Mouse (Mus musculus) activated CD4-positive, CD25-positive, alpha-beta regulatory T cell, adult 4 months (primary cell): ENCODE results near the gene Naaa. TPM values are rescaled to one million over a fixed set of nuclear protein-coding genes. Genes with fewer than 3 reads are reported as not detected.

Source experiments
- ATAC-seq: one replicate; pipeline ENCODE4 v1.8.0; 2017
- polyA plus RNA-seq, 2 experiments: library from polyadenylated mRNA; unstranded; fragments of 100-300 nt; shearing (Covaris generic); gene quantifications; one replicate each; pipeline ENCODE4 v1.2.1; 2017

Naaa gene
- 10 to 100 TPM in 1 of 2 experiments, 1 to 10 TPM in 1; 9.2 to 11.5 TPM for polyA plus RNA-seq

DNA sequence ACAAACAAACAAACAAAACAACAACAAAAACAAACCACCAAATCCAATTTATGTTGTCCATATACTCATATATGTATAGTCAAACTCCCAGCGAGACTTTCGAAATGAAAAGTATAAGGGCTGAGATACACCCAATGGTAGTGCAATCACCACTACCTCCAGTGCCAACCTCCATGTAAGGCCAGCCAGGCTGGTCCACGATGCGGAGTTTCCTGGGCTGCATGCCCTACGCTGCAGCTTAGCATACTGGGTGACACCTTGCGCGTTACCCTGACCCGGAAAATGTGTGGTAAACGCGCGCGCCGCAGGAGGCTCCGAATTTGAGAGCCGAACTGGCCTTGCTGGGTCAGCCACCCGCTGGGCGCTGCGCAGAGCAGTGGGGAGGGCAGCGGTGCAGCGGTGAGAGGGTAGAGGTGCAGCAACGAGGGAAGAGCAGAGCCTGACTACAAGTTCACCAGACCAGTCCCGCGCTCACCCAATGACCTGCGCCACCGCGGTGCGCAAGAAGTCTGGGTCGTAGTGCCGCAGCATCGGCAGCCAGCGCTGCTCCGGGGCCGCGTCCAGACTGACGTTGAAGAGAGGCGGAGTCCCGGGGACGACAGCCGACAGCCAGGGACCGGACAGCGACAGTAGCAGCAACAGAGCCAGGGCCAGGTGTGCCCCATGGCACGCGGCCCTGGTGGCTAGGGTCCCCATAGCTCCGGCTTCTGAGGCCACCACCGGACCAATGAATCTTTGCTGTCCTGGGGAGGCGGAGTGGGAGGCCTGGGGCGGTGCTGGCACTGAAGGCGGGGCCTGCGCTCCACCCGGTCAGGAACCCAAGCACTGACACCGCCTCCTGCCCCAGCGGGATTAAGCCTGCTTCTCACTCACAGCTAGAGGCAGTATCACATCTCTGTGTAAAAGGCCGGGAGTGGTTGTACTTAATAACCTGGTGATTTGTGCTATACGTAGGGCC is at the start of gene Naaa:
TSS of gene Naaa (minus strand) at position 734 of the 958 bp plus-strand sequence.
- ATAC-seq, result peak; percentile 94

DNA sequence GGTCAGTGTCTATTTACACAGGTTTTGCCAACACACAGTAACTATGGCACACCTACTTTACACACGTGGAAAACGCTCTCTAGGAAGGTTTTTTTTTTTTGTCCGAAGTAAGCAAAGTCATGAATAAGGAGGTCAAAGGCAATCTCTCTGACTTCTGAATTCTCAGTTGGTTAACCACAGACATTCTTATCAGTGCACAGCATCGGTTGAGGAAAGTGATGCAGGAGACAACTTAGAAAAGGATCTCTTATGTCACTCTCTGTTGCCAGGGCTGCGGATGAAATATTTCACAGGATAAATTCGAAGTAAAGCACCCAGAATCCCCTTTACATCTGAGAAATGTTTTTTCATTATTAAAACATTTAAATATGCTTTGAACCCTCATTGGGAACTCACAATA is 49.4 kb upstream of the Naaa start:
- peak; percentile 61 for ATAC-seq

DNA sequence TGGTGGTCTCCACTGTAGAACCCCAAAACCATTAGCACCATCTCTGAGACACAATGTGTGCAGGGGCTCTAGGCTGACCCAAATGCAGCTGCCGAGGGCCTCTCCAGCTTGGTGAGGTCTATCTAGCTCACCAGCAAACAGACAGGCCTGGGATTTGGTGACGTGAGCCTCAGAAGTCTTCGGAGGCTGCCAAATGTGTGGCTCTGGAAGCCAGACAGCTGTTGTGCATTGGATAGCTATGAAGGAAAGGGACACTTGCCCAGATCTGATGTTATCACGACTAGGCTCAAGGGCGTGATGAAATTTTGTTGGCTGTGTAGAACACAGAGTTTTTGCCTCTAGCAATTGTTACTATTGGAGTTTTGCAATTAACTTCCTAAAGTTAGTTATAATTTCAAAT is 45.3 kb upstream of the Naaa start:
- ATAC-seq, result no peak

DNA sequence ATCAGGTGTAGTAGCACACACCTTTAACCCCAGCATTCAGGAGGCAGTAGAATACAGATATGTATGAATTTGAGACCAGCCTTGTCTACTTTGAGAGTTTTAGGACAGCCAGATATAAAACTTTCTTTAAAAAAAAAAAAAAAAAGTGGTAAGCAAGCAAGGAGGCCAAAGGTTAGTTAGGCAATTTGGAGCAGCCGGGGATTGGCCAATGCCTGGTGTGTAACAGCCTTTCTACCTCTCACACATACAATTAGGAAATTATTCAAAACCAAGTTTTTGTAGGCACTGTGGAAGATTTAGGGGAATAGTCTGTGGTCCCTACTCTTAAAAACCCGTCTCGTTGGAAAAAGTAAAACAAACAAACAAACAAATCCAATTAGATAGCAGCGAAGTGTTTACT is 44.6 kb upstream of the Naaa start:
- no peak for ATAC-seq

DNA sequence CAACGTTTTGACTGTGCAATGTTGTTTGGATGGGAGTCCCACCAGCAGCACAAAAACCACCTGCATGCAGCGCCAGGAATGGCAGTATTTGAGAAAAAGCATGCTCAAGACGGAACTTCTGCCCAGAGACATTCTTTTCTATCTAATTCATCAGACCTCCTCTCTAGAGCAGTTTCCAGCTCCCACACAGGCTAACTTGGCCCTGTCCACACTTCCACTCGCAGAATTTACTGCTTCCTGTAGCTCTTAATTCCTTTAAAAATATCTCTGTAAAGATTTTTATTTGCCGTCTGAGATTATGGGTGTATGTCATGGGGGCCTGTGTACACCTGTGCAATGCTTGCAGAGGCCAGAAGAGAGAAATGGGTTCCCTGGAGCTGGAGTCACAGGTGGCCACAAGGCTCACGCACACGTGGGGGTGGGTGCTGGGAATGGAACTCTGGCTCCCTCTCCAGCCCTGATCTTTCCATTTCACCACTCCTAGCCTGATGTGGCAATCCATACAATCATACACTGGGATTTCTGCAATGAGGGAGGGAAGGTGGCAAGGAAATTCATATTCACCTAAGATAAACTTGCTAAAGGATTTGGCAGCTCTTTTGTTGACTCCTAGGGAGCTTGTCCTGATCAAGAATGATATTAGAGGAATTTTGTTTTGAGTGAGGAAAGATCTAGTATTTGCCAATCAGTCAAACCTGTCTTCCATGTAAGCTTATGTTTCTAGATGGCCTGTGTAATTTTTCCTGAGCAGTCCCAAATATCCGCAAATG is 43.8 kb upstream of the Naaa start:
- ATAC-seq, result no peak

DNA sequence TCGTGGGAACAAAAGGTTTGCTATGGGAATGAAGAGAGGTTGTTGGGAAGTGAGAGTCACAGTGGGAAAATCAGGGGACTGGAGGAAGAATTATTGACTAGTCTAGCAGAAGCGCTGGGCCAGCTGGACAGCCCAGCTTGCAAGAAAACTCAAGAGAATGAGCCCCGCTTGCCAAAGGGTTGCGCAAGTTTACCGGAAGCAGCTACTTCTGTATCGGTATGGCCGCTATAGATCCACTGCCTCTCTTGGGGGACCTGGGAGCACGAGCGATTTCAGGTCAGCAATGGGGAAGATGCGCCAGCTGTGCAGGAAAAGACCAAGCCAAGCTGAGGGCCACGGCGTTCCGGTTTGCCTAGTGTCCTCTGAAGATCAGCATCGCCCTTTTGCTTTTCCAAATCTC is 40.6 kb upstream of the Naaa start:
- no peak for ATAC-seq

DNA sequence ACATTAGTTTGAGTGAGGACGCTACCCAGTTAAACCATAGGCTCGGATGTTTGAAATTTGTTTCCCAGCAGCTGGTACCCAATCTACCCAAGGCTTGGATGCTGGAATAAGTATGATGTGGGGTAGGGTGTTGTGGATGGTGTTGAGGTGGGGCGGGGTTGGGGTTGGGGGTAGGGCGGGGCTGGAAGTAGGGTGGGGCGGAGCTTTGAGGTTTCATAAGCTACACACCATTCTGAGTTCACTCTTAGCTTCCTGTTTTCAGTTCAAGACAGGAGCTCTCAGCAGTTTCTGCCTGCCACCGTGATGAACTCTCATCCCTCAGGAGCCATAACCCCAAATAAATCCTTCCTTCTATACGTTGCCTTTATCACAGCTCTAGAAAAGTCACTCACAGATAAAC is 40.1 kb upstream of the Naaa start:
- no peak for ATAC-seq

DNA sequence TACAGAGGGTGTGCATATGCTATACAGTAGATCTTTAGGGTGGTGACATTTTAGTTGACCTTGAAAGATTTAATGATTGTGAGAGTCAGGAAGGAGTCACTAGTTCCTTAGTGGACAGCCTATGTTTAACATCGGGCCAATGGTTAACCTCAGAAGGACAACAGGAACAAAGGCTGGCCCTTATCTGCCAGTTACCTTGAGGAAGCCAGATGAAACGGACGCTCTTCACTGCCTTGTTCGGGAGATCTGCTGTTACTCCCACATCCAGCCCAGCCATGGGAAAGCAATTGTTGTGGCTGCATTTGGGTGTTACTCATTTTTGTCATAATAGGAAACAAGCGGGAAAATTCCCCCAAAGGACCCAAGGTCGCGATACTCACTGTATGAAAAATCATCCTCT is 35.8 kb upstream of the Naaa start:
- no peak for ATAC-seq

DNA sequence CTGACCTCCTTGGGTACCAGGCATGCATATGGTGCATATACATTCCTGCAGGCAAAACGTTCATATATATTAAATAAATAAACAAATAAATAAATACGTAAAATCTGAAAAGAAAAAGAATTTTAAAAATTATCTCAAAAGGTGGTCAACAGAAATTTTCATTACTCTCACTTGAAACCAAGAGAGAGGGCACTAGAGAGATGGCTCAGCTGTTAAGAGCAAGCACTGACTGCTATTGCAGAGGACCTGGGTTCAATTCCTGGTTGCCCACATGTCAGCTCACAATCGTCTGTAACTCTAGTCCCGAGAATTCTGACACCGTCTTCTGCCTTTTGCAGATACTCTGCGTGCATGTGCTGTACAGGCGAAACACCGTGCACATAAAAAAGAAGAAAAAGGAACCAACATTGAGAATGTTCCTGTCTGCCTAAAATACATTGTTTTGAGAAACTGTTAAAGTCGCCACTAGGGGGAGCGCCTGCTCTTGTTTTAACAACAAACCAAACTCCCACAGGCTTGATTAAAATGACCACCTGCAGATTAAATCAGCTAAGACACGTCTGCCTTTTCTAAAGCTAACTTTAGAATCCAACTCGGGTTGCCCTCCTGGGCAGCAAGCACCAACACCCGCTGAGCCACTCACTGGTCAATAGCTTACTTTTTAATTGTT is 34.2 kb upstream of the Naaa start:
- no peak for ATAC-seq

DNA sequence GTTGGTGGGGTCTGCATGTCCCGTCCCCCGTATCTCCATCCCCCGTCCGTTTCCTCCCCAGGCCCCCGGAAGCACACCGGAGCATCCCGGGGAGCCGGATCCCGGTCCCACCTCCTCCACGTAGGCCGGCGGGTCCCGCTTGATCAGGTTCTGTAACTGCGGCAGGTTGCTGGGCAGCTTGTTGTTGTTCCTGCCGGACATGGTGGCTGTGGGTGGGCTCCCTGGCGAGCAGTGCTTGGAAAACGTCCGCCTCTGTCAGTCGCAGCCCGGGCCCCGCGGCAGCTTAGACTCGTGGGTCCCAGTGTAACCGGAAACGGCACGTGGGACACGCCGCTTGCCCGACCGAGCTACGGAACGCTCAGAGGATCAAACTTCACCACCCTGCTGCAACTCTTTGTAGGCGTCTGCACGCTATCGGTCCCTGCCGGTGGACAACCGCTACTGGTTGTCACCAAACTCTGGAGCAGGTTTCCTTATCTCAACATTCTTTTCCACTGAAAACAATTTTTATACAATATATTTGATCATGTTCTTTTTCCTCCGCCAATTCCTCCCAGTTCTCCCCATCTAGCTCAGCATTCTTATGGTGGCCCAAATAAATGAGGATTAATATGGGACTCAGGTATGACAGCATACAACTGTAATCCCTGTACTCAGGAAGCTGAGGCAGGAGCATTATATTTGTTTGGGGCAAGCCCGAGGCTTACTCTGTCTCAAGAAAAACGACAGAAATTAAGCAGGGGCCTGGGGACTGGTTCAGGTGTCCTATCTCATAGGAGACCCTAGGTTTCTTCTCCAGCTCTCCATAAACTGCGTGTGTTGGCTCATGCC is 31.9 kb upstream of the Naaa start, which contains the start of gene Sdad1:
TSS of gene Sdad1 (minus strand) at position 799 of the 831 bp plus-strand sequence.
- peak; percentile 96 for ATAC-seq

DNA sequence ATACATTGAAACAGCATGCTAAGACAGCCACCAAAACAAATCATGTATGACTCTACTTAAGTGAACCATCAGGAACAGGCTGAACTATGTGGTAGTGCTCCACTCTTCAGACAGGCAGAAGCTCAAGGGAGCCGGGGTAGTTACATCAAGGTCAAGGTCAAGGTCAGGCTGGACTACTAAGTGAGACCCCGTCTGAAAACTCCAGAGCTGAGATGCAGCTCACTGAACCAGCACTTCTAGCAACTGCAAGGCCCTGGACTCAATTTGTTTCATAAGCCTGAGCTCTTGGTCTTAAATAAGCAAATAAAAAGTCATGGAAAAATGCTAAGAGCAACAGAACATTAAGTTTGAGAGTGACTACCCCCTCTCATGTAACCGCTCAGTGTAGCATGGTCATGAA is 26.3 kb upstream of the Naaa start:
- no peak for ATAC-seq

DNA sequence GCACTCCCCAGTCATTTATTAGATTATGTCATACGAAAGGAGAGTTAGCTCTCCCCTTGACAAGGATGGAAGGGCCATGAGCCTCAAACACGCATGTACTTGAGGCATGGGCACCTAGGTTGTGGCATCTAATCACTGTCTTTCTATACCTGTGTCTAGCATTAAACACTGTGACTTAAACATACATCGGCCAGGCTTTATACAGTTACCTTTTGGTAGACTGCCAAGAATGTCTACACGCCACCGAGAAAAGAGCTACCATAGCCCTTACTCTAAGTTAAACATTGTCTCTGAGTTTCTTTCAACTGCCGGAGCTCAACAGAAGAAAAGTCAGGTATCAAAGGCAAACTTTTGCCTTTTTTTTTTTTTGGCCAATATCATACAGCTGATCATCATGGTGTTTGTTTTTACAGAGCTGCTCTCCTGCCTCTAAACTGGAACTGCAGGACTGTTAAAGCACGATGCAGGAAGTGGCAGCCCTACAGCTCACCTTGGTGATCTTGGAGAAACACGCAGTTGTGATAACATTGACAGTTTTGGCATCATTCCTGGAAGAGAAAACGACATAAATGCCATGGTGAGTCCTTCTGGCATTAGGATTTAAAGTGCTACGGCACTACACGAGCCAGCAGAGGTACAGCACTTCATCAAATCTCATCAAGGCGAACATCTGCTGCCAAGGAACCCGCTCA is 24.3 kb upstream of the Naaa start:
- no peak for ATAC-seq

DNA sequence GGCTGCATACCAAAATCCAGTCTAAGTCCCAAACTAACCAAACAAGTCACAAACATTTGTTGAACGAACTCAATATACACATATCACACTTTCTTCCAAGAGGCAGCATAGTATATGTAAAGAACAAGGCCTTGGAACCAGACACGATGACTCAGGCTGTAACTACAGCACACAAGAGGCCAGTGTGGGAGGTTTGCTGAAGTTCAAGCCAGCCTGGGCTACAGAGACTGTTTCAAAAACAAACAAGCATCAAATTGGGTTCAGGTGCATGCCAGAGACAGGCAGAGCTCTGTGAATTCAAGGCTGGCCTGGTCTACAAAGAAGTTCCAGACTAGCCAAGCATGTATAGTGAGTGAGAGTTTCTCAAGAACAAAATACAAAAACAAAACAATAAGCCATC is 16.6 kb upstream of the Naaa start:
- ATAC-seq, result no peak

DNA sequence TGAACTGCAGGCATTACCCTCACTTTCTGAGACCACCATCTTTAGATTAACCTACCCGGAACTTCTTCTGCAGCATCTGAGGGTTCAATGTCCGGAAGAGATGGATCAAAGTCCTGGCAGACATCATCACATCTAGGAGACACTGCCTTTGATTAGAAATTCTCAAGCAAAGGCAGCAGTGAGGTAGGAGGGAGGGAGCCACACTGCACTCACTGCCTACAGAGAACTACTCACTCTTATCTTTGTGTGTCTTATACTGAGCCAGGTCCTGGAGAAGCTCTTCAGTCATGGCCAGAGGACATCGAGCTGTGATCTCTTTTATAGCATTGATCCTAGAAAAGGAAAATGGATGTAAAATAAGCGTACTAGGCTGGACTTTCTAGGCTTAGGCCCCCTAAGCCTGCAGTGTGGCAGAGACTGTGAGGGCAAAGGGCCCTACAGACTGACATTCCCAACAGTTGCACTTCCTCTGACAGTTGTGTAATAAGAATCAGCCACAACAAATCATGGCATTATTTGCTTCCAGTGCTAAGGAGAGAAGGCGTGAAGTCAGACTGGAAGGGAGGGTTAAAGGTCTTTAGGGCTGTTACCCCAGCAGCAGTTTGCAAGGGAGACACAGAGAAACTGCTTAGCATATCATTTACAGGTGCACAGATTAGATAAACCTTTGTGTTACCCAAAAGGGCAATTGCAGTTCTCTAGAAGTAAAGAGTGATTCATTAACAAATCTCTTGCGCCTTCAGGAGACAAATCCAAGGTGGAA is 13.9 kb upstream of the Naaa start:
- no peak for ATAC-seq

DNA sequence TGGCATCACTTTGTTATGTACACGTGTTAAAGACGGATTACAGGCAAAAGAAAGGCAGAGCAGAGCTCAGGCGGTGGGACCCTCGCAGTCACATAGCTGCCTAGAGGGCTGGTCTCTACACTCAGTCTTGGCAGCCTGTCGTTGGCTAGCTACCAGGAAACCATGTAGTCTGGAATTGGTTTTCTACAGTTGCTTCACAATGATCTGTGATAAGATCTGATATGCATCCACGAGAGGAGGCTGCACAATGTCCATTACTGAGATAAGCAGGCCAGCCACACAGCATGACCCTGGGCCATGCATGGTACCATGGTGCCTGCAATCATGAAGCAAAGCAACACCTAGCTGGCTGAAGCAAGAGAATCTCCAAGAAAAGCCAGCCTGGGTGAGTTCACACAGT is 9.9 kb upstream of the Naaa start:
- ATAC-seq, result no peak

DNA sequence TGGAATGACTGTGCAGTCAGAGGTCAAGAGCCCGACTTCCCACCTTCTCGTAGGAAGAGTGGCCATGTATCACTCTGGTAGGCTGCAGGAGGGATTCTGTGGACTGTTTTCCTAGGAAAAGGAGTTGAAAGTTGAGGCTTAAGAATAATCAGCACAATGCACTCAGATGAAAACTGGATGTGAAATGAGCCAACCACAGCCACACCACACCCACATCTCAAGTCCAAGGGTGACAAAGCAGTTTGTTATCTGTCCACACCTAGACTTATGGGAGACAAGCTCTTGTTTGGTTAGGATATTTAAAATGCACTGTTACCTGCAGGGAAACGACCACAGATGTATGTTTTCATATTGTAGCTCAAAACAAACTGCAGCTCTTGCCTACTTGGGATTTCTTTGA is 5.1 kb upstream of the Naaa start:
- no peak for ATAC-seq

DNA sequence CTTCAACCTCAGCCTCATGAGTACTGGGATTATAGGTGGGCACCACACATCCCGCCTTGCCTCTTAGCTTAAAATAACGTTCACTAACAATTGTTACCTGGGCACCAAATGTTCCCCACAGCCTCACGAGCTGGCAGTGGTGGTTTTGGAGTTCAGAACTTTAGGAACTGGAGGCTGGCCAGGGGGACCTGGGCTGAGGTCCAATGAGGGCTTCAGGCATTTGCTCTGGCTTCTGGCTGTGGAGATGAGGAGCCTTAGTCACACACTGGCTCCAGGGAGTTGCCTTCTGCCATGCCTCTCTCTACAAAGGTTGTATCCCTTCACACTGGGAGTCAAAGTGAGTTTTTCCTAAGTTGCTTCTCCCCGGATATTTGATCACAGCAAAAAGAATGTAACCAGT is 4.6 kb upstream of the Naaa start:
- ATAC-seq, result no peak

DNA sequence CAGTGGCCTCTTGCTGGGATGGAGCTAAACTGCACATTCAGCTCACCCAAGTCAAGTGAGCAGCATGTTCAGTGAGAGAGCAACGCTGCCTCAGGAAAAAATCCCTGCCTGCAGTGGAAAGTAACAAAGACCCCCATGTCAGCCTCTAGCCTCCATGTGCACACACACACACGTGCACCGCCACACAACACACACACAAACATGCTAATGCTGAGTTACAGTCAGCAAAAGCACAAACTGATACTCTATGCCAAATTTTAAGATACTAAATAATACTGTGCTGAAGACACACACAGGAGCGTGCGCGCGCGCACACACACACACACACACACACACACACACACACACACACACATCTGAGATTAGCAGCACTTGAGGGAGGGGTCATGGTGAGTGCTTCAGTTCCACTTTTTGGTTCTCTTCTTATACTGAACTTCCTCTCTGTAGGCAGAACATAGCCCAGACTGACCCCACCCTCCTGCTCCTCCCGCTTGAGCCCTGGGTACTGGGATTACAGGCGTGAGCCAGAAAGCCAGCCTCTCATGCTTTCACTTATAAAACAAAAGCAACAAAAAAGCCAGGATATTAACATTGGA is 1.1 kb upstream of the Naaa start:
- ATAC-seq, result no peak

DNA sequence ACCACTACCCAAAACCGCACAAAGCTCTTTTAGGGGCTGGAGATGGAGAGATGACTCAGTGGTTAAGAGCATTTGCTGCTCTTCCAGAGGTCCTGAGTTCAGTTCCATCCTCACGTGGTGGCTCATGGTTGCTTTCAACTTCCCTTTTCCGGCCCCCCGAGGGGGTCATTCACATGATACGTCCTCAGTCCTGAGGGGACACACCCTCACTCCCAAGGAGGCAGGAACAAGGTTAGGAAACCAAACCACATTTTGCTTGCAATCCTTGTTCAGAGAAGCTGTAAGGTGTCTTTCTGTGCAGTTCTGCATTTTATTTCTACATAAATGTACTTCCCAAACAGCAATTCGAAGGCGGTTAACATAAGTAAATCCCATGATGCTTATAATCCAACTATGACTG is 7.5 kb downstream of the Naaa start:
- ATAC-seq, result no peak

DNA sequence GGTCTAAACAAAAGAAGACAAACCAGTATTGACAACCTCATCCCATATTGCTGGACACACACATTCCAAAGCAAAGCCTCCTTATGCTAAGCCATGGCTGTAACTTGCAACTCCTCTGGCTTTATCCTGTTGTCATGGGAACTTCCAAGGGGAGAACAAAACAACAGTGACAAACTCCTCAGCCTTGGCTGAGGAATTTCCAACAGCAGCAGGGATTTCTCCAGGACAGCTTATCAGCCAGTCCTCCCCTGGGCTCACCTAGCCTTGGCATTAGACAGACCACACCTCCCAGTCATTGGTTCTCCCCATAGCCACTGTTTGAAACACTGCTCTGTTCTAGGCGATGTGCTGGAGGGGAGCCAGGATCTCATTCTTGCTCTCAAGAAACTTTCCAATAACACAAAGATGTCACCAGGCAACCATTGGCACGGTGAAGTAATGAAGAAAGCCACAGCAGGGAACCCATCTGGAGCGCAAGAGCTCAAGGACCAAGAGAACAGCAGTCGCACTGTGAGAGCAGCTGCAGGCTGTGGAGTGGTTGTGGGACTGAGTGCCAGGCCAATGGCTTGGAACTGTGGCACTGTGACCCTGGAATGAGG is 14.1 kb downstream of the Naaa start:
- ATAC-seq, result no peak
